Mouse (Mus musculus) hindbrain, embryonic 12.5 days (tissue): Measurements from ENCODE around the gene Olfr1314. TPM values are rescaled to one million over a fixed set of nuclear protein-coding genes. Genes with fewer than 3 reads are reported as not detected.

Experiments used
- ATAC-seq: fragments of 200-750 bp; cut with Nextera tagmentation; 2 replicates; pipeline ENCODE4 v1.8.0; 2017; ENCODE audit warnings: moderate TSS enrichment; ENCODE audit not compliant: low FRiP score
- H3K27ac ChIP-seq: fragments of 300-500 bp; sonication (generic); 2 replicates; pipeline ENCODE4 v1.5.1; 2016; ENCODE audit warnings: mild to moderate bottlenecking
- H3K27me3 ChIP-seq: fragments of 300-500 bp; sonication (generic); 2 replicates; pipeline ENCODE4 v1.6.1; 2016; ENCODE audit warnings: mild to moderate bottlenecking
- H3K36me3 ChIP-seq: fragments of 300-500 bp; sonication (generic); 2 replicates; pipeline ENCODE4 v1.6.1; 2016; ENCODE audit warnings: mild to moderate bottlenecking
- H3K4me1 ChIP-seq: fragments of 300-500 bp; sonication (generic); 2 replicates; pipeline ENCODE4 v1.6.1; 2016
- H3K4me2 ChIP-seq: fragments of 300-500 bp; sonication (generic); replicated peaks from 2 replicates; pipeline ENCODE4 v1.6.1; 2016; ENCODE audit warnings: mild to moderate bottlenecking
- H3K4me3 ChIP-seq: fragments of 300-500 bp; sonication (generic); 2 replicates; pipeline ENCODE4 v1.5.1; 2016; ENCODE audit warnings: mild to moderate bottlenecking
- H3K9ac ChIP-seq: fragments of 300-500 bp; sonication (generic); 2 replicates; pipeline ENCODE4 v1.6.1; 2016; ENCODE audit warnings: mild to moderate bottlenecking, moderate library complexity
- H3K9me3 ChIP-seq: fragments of 300-500 bp; sonication (generic); replicated peaks from 2 replicates; pipeline ENCODE4 v1.6.1; 2016; ENCODE audit warnings: mild to moderate bottlenecking
- WGBS: fragments of 180-500 bp; shearing (Covaris S2); methylation state at CpG from one replicate; pipeline ENCODE4 v1.1.7; 2016; 5-methylcytosine and 5-hydroxymethylcytosine counted together
- polyA plus RNA-seq: library from polyadenylated mRNA; unstranded; fragments of >200 nt; fragmentation: Nextera tagmentation; extraction: Ambion mirVana; gene quantifications from 2 replicates; pipeline ENCODE4 v1.2.1, GENCODE M21; 2016

Olfr1314 gene
- not detected in 2 replicates for polyA plus RNA-seq

DNA sequence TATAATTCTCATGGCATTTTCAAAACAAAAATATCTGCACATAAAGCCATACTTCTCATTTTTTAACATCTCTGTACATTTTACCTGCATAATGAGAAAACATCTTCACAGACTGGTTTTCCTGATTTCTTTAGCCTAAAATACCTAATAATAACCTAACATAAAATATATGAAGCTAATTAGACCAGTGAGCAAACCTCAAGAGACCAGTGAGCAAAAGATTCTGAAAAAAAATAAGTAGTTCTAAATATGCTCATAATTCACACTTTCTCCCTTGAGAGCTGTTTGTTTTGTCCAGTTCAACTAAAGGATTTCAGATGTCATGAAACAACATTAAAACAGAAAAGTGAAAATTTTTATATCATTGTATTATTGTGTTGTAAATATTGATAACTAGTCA lies at the start of gene Olfr1314:
Gene Olfr1314, minus strand, starts transcription at position 101 of the 400 bp plus-strand sequence.
- H3K9ac ChIP-seq = no peak within 1 kb of the TSS
- H3K27ac ChIP-seq = no peak within 1 kb of the TSS
- H3K36me3 ChIP-seq = no peaks in the 10 kb centered on the region
- H3K4me3 ChIP-seq = no peak within 1 kb of the TSS
- no peaks in the 10 kb centered on the region for H3K9me3 ChIP-seq
- H3K27me3 ChIP-seq = no peaks in the 10 kb centered on the region
- no peaks in the 10 kb centered on the region for H3K4me1 ChIP-seq
- no peak within 1 kb of the TSS for H3K4me2 ChIP-seq
- ATAC-seq = no peak

DNA sequence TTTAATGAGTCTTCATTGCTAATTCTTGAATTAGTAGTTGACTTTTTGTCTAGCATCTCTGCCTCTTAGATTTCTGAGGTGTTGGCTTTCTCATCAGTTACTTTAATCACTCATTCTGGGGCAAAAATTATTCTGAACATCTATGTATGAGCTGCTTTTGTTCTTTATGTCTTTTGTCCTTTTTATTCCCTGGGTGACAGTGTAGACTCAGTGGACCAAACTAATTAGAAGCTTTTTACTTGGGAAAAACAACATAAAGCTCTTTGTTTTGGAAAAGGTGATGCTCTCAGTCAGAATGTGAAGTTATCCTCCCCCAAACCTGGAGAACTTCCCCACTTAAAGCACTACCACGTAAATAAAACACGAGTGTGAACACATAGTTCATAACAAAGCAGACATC lies 43.4 kb upstream of the Olfr1314 start, which contains the start of gene Olfr1317:
Gene Olfr1317, plus strand, starts transcription at position 301 of the 400 bp plus-strand sequence.
- Histone ChIP-seq H3K4me2 (no peak within 1 kb of the TSS), H3K4me3 (no peak within 1 kb of the TSS), H3K4me1 (no peaks in the 10 kb centered on the region), H3K9me3 (no peaks in the 10 kb centered on the region), H3K36me3 (no peaks in the 10 kb centered on the region), H3K27me3 (no peaks in the 10 kb centered on the region), H3K27ac (no peak within 1 kb of the TSS), H3K9ac (no peak within 1 kb of the TSS)
- ATAC-seq = no peak
- 70% methylated on average over 2 of the region's 2 CpGs for WGBS

GRCm38 (mm10) chr2:112134877-112135276 lies 38.3 kb upstream of the Olfr1314 start, which contains the start of gene Olfr1316:
Gene Olfr1316 (minus strand): TSS chr2:112134977.
- no peak within 1 kb of the TSS for H3K4me3 ChIP-seq
- no peaks in the 10 kb centered on the region for H3K27me3 ChIP-seq
- no peak for ATAC-seq
- H3K36me3 ChIP-seq = no peaks in the 10 kb centered on the region
- H3K27ac ChIP-seq = no peak within 1 kb of the TSS
- 94% methylated on average over 2 of the region's 2 CpGs for WGBS
- no peaks in the 10 kb centered on the region for H3K4me1 ChIP-seq
- no peak within 1 kb of the TSS for H3K9ac ChIP-seq
- H3K4me2 ChIP-seq = no peak within 1 kb of the TSS
- H3K9me3 ChIP-seq = no peaks in the 10 kb centered on the region

DNA sequence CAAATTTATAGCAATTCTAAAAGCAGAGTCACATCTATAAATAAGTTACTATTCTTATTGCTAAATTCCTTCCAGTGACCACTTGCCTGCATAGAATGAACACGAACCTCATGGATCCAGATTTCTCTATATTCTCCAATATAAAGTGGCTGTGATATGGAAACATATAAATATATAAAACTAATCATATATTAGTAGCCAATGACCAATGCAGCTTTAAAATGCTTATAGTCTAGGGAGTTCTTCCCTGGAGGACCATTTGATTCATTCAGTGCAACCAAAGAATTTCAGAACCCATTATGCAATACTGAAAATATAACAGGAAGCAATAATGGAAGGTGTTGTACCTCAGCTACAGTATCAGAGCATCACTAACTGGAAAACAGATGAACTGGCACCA lies 18.8 kb upstream of the Olfr1314 start, which contains the start of gene Olfr1315-ps1:
Gene Olfr1315-ps1, minus strand, starts transcription at position 101 of the 400 bp plus-strand sequence.
- Histone ChIP-seq H3K9me3 (no peaks in the 10 kb centered on the region), H3K9ac (no peak within 1 kb of the TSS), H3K27ac (no peak within 1 kb of the TSS), H3K4me2 (no peak within 1 kb of the TSS), H3K27me3 (no peaks in the 10 kb centered on the region), H3K36me3 (no peaks in the 10 kb centered on the region), H3K4me1 (no peaks in the 10 kb centered on the region), H3K4me3 (no peak within 1 kb of the TSS)
- 74% methylated on average over 1 of the region's 1 CpGs for WGBS
- ATAC-seq = no peak

GRCm38 (mm10) chr2:112077743-112078142 lies 18.8 kb downstream of the Olfr1314 start, which contains the start of gene Olfr1313:
Gene Olfr1313 (minus strand): TSS chr2:112077843.
- ATAC-seq = no peak
- Histone ChIP-seq H3K4me3 (no peak within 1 kb of the TSS), H3K9ac (no peak within 1 kb of the TSS)

GRCm38 (mm10) chr2:112050138-112050537 lies 46.4 kb downstream of the Olfr1314 start, which contains the start of gene Olfr1312:
Gene Olfr1312 (minus strand): TSS chr2:112050238.
- Histone ChIP-seq H3K27ac (no peak within 1 kb of the TSS), H3K4me1 (no peaks in the 10 kb centered on the region), H3K9me3 (no peaks in the 10 kb centered on the region), H3K27me3 (no peaks in the 10 kb centered on the region), H3K4me3 (no peak within 1 kb of the TSS), H3K4me2 (no peak within 1 kb of the TSS), H3K36me3 (no peaks in the 10 kb centered on the region), H3K9ac (no peak within 1 kb of the TSS)
- ATAC-seq = no peak
- 32% methylated on average over 1 of the region's 1 CpGs for WGBS

More at GRCm38 (mm10) chr2:112077743-112078142, 18.8 kb downstream of the Olfr1314 start, which contains the start of gene Olfr1313:
- Histone ChIP-seq H3K27me3 (no peaks in the 10 kb centered on the region), H3K4me1 (no peaks in the 10 kb centered on the region), H3K27ac (no peak within 1 kb of the TSS), H3K36me3 (no peaks in the 10 kb centered on the region), H3K4me2 (no peak within 1 kb of the TSS), H3K9me3 (no peaks in the 10 kb centered on the region)

Other genes with a start within 250 kb of the Olfr1314 start
- not detected in 2 replicates for gene Olfr1305, start 219.6 kb downstream of the Olfr1314 start, polyA plus RNA-seq
- gene Olfr1306, start 180.5 kb downstream of the Olfr1314 start, polyA plus RNA-seq = not detected in 2 replicates
- gene Olfr1307, start 147.3 kb downstream of the Olfr1314 start, polyA plus RNA-seq = 0.01 TPM in 2 replicates
- not detected in 2 replicates for gene Olfr1308, start 131.8 kb downstream of the Olfr1314 start, polyA plus RNA-seq
- gene Olfr1309, start 106.5 kb downstream of the Olfr1314 start, polyA plus RNA-seq = not detected in 2 replicates
- not detected in 2 replicates for gene Olfr1310, start 84.1 kb downstream of the Olfr1314 start, polyA plus RNA-seq
- gene Olfr1311, start 72.4 kb downstream of the Olfr1314 start, polyA plus RNA-seq = not detected in 2 replicates
- gene Olfr1312, start 46.5 kb downstream of the Olfr1314 start, polyA plus RNA-seq = not detected in 2 replicates
- gene Olfr1313, start 18.9 kb downstream of the Olfr1314 start, polyA plus RNA-seq = not detected in 2 replicates
- not detected in 2 replicates for gene Olfr1315-ps1, start 18.7 kb upstream of the Olfr1314 start, polyA plus RNA-seq
- gene Olfr1316, start 38.2 kb upstream of the Olfr1314 start, polyA plus RNA-seq = not detected in 2 replicates
- gene Olfr1317, start 43.5 kb upstream of the Olfr1314 start, polyA plus RNA-seq = not detected in 2 replicates
- not detected in 2 replicates for gene Olfr1318, start 57.4 kb upstream of the Olfr1314 start, polyA plus RNA-seq
- gene Lpcat4, start 142.7 kb upstream of the Olfr1314 start, polyA plus RNA-seq = 12.1 and 15.5 TPM in 2 replicates
- gene Nutm1, start 162.5 kb upstream of the Olfr1314 start, polyA plus RNA-seq = 0.05 and 0.09 TPM in 2 replicates
- 118 and 127 TPM in 2 replicates for gene Nop10, start 165.1 kb upstream of the Olfr1314 start, polyA plus RNA-seq
- gene Slc12a6, start 169.0 kb upstream of the Olfr1314 start, polyA plus RNA-seq = 20.4 and 21.1 TPM in 2 replicates
- not detected in 2 replicates for gene Gm21985, start 169.5 kb upstream of the Olfr1314 start, polyA plus RNA-seq